Mouse (Mus musculus): ENCODE data around the gene Lhx4. TPM values are rescaled to one million over a fixed set of nuclear protein-coding genes. Genes with fewer than 3 reads are reported as not detected.

The Lhx4 gene
- polyA plus RNA-seq, 1 experiment: not detected

GRCm38 (mm10) chr1:155704182-155704581 lies 47.3 kb downstream of the Lhx4 start:
- H3K79me3 ChIP-seq (ENCODE audit: low read depth): no peaks in the 10 kb centered on the region
- no peak for TF ChIP-seq CEBPB (IDR thresholded peaks at IDR 0.05; ENCODE audit: low read depth)
- no peak for TF ChIP-seq MYOG (IDR thresholded peaks at IDR 0.05; ENCODE audit: control insufficient read depth, extremely low read depth, insufficient read length)
- TF ChIP-seq MYOD1 (IDR thresholded peaks at IDR 0.05; ENCODE audit: control insufficient read depth, insufficient read length, low read depth): no peak
- no peak for TF ChIP-seq CTCF (IDR thresholded peaks at IDR 0.05; ENCODE audit: control insufficient read depth, insufficient read depth, insufficient read length)

GRCm38 (mm10) chr1:155703191-155703680 lies 48.2 kb downstream of the Lhx4 start:
- Histone ChIP-seq H3K4me3 (ENCODE audit: insufficient read depth, poor library complexity, severe bottlenecking) (no peak overlapping the region), H3K27me3 (ENCODE audit: control insufficient read depth, insufficient read depth, insufficient read length) (no peaks in the 10 kb centered on the region), H3K79me3 (ENCODE audit: low read depth) (no peaks in the 10 kb centered on the region), H3ac (ENCODE audit: control insufficient read depth, insufficient read length, low read depth) (no peak overlapping the region), H3K36me3 (ENCODE audit: control insufficient read depth, insufficient read depth) (no peaks in the 10 kb centered on the region), H3K79me2 (ENCODE audit: control insufficient read depth, insufficient read depth) (no peaks in the 10 kb centered on the region)
- TF ChIP-seq CEBPB (IDR thresholded peaks at IDR 0.05; ENCODE audit: low read depth): no peak
- TF ChIP-seq FOSL1 (IDR thresholded peaks at IDR 0.05; ENCODE audit: insufficient read depth, low read length, poor library complexity, severe bottlenecking): no peak
- TF ChIP-seq MAX (IDR thresholded peaks at IDR 0.05): no peak
- TF ChIP-seq MYOD1 (IDR thresholded peaks at IDR 0.05; ENCODE audit: control insufficient read depth, insufficient read length, low read depth): no peak
- no peak for TF ChIP-seq MYOG (IDR thresholded peaks at IDR 0.05; ENCODE audit: control insufficient read depth, extremely low read depth, insufficient read length)
- no peak for TF ChIP-seq USF1 (IDR thresholded peaks at IDR 0.05; ENCODE audit: low read depth)
- TF ChIP-seq CTCF (IDR thresholded peaks at IDR 0.05; ENCODE audit: control insufficient read depth, insufficient read depth, insufficient read length): no peak

More at GRCm38 (mm10) chr1:155704182-155704581, 47.3 kb downstream of the Lhx4 start:
- H3ac ChIP-seq (ENCODE audit: control insufficient read depth, insufficient read length, low read depth): no peak overlapping the region
- no peaks in the 10 kb centered on the region for H3K36me3 ChIP-seq (ENCODE audit: control insufficient read depth, insufficient read depth)
- H3K4me3 ChIP-seq (ENCODE audit: insufficient read depth, poor library complexity, severe bottlenecking): no peak overlapping the region
- no peaks in the 10 kb centered on the region for H3K79me2 ChIP-seq (ENCODE audit: control insufficient read depth, insufficient read depth)
- no peaks in the 10 kb centered on the region for H3K27me3 ChIP-seq (ENCODE audit: control insufficient read depth, insufficient read depth, insufficient read length)

GRCm38 (mm10) chr1:155700886-155701285 lies 50.6 kb downstream of the Lhx4 start:
- Histone ChIP-seq H3K36me3 (ENCODE audit: control insufficient read depth, insufficient read depth) (no peaks in the 10 kb centered on the region), H3ac (ENCODE audit: control insufficient read depth, insufficient read length, low read depth) (no peak overlapping the region), H3K79me2 (ENCODE audit: control insufficient read depth, insufficient read depth) (no peaks in the 10 kb centered on the region), H3K4me3 (ENCODE audit: insufficient read depth, poor library complexity, severe bottlenecking) (no peak overlapping the region), H3K27me3 (ENCODE audit: control insufficient read depth, insufficient read depth, insufficient read length) (no peaks in the 10 kb centered on the region), H3K79me3 (ENCODE audit: low read depth) (no peaks in the 10 kb centered on the region)
- TF ChIP-seq CEBPB (IDR thresholded peaks at IDR 0.05; ENCODE audit: low read depth): no peak
- no peak for TF ChIP-seq MYOG (IDR thresholded peaks at IDR 0.05; ENCODE audit: control insufficient read depth, extremely low read depth, insufficient read length)
- TF ChIP-seq FOSL1 (IDR thresholded peaks at IDR 0.05; ENCODE audit: insufficient read depth, low read length, poor library complexity, severe bottlenecking): no peak
- TF ChIP-seq CTCF (IDR thresholded peaks at IDR 0.05; ENCODE audit: control insufficient read depth, insufficient read depth, insufficient read length): no peak
- TF ChIP-seq MYOD1 (IDR thresholded peaks at IDR 0.05; ENCODE audit: control insufficient read depth, insufficient read length, low read depth): no peak
- TF ChIP-seq MAX (IDR thresholded peaks at IDR 0.05): no peak
- no peak for TF ChIP-seq USF1 (IDR thresholded peaks at IDR 0.05; ENCODE audit: low read depth)

GRCm38 (mm10) chr1:155698373-155699159 lies 52.9 kb downstream of the Lhx4 start:
- H3ac ChIP-seq (ENCODE audit: control insufficient read depth, insufficient read length, low read depth): no peak overlapping the region
- H3K36me3 ChIP-seq (ENCODE audit: control insufficient read depth, insufficient read depth): no peaks in the 10 kb centered on the region
- H3K79me2 ChIP-seq (ENCODE audit: control insufficient read depth, insufficient read depth): no peaks in the 10 kb centered on the region
- no peak overlapping the region for H3K4me3 ChIP-seq (ENCODE audit: insufficient read depth, poor library complexity, severe bottlenecking)
- H3K79me3 ChIP-seq (ENCODE audit: low read depth): no peaks in the 10 kb centered on the region
- no peaks in the 10 kb centered on the region for H3K27me3 ChIP-seq (ENCODE audit: control insufficient read depth, insufficient read depth, insufficient read length)
- TF ChIP-seq FOSL1 (IDR thresholded peaks at IDR 0.05; ENCODE audit: insufficient read depth, low read length, poor library complexity, severe bottlenecking) (no peak), MYOG (IDR thresholded peaks at IDR 0.05; ENCODE audit: control insufficient read depth, extremely low read depth, insufficient read length) (no peak), USF1 (IDR thresholded peaks at IDR 0.05; ENCODE audit: low read depth) (no peak), CTCF (IDR thresholded peaks at IDR 0.05; ENCODE audit: control insufficient read depth, insufficient read depth, insufficient read length) (no peak), MYOD1 (IDR thresholded peaks at IDR 0.05; ENCODE audit: control insufficient read depth, insufficient read length, low read depth) (no peak), MAX (IDR thresholded peaks at IDR 0.05) (no peak), CEBPB (IDR thresholded peaks at IDR 0.05; ENCODE audit: low read depth) (no peak)

GRCm38 (mm10) chr1:155693443-155693842 lies 58.0 kb downstream of the Lhx4 start:
- no peaks in the 10 kb centered on the region for H3K79me2 ChIP-seq (ENCODE audit: control insufficient read depth, insufficient read depth)
- H3K27me3 ChIP-seq (ENCODE audit: control insufficient read depth, insufficient read depth, insufficient read length): no peaks in the 10 kb centered on the region
- H3ac ChIP-seq (ENCODE audit: control insufficient read depth, insufficient read length, low read depth): no peak overlapping the region
- no peak overlapping the region for H3K4me3 ChIP-seq (ENCODE audit: insufficient read depth, poor library complexity, severe bottlenecking)
- TF ChIP-seq FOSL1 (IDR thresholded peaks at IDR 0.05; ENCODE audit: insufficient read depth, low read length, poor library complexity, severe bottlenecking) (no peak), CEBPB (IDR thresholded peaks at IDR 0.05; ENCODE audit: low read depth) (no peak), CTCF (IDR thresholded peaks at IDR 0.05; ENCODE audit: control insufficient read depth, insufficient read depth, insufficient read length) (no peak)
- no peaks in the 10 kb centered on the region for H3K79me3 ChIP-seq (ENCODE audit: low read depth)
- no peaks in the 10 kb centered on the region for H3K36me3 ChIP-seq (ENCODE audit: control insufficient read depth, insufficient read depth)
